Mouse (Mus musculus): ENCODE results near the gene Rfesd.

The Rfesd gene

DNA sequence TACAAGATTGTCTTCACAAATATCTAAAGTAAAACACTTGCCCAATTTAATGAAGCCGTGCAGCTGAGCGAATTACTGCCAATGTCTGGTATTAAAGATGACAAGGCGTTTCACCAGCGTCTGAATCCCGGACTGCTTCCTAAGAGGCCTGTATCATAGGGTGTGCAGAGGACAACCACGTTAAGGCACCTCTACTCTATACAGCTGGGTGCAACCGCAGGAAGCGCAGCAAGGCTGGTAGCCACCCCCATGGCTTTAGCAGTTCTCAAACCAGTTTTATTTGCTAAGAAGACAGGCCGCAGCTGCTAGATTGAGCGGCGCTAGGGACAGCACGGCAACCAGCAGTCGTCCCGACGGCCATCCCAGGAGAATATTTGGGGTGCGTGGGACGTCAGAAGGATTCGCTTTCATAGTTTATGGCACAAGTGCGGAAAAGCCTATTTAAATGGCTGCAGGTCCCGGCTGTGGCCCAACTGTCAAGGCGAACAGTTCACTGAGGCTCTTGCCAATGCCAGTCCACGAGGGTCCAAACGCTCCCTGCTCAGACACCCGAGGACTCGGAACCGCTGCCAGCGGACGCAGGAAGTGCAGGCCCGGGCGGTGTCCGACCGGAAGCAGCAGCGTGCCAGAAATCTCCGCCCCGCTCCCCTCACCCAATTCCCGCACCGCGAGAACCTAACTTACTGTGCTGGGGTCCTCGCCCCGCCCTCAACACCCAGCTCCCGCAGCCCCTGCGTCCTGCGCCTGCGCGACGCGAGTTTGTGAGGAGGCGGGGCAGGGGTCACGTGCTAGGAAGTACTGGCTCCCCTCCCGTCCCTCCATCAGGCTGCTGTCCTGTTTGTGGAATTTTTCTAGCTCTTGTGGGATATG lies at the start of gene Rfesd:
Gene Rfesd, minus strand, starts transcription at position 746 of the 870 bp plus-strand sequence.
- DNase-seq, result peak; percentile 97

DNA sequence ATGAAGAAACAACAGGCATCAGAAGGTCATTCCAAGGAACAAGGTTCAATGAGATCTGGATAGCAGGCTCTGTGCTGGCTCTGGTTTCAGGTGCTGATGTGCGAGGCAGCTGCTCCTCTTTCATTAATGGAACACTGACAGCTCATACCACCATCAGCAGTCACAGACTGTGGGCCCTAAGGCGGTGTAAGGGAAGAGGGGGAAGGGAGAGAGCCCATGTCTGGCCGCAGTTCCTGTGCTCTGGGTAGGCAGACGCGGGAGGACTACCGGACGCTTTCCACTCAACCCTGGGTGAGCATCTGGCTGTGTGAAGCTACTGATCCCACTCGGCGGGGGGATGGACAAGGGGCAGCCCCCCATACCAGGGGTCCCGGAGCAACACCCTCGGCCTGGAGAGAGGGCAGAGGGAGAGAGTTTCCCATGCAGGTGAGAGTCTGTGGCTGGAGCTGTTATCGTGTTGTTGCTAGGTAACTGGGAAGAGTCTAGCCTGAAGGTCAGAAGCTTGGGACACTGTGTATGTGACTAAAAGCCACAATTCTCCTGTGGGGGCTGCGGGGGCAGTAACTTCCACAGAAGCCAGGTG lies 45.9 kb upstream of the Rfesd start:
- DNase-seq, result no peak

- DNase-seq, result no peak
These were observed 45.0 kb upstream of the Rfesd start for GRCm38 (mm10) chr13:76063548-76063947.

- DNase-seq, result no peak
These were observed 44.0 kb upstream of the Rfesd start for GRCm38 (mm10) chr13:76062569-76062968.

GRCm38 (mm10) chr13:76062126-76062525 lies 43.6 kb upstream of the Rfesd start:
- DNase-seq, result no peak

- no peak for DNase-seq
These were observed 41.1 kb upstream of the Rfesd start for GRCm38 (mm10) chr13:76059591-76059990.

DNA sequence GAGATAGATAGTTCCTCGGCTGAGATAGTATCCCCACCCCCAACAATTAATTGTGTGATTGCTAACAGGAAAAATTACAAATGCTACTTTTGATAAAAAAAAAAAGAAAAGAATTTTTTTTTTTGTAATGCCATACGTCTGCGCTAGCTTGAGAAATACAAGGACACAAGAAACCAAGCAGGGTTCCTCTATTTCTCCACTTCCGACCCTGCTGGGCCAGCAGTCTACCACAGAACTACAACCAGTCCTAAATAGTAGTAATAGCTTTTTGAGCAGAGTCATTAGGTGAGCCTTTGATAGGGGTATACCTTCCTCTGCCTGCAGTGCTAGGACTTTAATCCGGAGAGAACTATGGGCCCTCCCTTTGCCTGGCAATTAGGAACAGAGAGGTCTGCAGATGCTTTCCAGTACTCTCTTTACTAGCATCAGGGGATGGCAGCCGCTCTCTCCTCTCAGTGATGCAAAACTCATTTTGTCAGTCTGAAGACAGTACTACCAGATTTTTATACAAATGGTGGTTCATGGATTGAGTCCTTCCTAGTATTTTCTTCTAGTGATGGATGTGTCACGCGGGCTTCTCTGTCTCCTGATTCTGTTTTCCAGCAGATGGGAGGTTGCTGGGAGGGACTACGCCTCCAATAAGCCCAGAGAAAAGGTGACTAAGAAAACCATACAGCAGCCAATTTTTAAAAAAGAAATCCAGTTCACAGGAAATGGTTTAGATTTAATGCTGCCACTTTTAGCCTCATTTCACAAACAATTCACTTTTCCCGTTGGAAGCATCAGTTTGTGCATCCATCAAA lies 38.9 kb upstream of the Rfesd start:
- DNase-seq, result no peak

DNA sequence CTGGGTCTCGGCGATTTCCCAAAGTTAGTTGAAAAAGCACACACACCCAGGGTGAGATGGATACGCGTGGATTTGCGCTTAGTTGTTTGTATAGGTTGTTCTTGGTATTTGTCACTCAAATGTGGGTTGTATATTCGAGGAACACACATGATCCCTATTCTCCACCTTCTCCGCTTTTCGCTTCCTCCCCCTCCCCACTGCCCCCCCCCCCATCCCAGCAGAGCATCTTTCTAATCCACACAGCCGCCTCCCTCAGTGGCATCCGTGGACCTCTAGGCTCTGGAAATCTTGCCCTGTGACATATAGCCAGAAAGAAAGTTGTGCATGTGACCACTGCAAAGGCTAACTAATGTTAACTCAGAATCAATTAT lies 38.4 kb upstream of the Rfesd start, which contains the start of gene Gpr150:
Gene Gpr150, minus strand, starts transcription at position 101 of the 371 bp plus-strand sequence.
- no peak for DNase-seq

DNA sequence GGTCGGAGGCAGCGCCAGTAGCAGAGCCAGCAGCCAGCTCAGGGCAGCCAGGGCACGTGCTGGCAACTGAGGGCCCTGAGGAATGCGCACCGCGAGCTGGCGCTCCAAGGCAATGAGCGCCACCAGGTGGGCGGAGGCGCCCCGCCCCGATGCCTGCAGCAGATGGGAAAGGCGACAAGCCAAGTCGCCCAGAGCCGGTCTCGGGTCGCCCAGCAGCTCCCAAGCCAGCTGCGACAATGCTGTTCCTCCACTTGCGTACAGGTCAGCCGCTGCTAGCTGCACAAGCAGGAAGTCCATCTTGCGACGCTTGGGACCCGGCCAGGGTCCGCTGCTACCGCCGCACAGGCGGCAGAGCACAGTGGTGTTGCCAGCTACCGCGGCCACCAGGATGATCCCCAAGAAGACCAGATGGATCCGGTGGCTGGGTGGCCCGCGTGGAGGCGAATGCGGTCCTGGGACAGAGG lies 37.8 kb upstream of the Rfesd start:
- DNase-seq, result peak; percentile 64

DNA sequence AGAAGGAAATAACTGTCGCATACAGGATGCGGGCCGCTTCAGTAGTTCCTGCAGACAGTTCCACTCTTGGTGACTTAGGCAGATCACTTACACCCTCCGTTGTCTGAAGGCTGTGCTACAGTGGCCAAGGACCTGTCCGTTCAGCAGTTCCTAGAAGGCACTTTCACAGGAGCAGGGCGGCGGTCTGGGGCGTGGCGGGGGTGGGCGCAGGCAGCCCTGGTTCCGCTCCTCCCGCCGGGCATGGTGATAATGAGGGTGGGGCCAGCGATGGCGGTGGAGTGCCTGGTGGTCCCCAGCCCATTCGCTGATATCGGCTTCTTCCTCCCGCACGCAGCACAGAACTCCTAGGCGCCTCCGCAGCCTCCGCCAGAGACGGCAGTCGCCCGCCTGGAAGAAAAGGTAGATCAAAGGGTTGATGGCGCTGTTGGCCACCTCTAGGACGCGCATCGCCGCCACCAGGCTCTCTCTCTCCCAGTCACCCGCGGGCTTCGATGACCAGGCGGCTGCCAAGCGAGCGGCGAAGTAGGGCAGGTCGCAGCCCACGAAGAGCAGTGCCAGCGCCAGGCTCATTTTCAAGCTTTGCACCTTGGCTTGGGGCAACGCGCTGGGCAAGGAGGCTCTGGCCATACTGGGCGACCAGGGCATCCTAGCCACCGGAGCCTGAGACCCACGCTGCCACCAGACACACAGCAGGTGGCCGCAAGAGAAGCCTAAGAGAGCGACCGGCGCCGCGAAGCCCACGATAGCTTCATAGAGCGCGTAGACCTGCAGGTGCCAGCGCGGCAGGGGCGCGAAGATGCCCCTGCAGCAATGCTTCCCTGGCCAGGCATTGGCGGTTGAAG lies 37.1 kb upstream of the Rfesd start:
- DNase-seq, result peak; percentile 42

- DNase-seq, result no peak
These were observed 26.5 kb upstream of the Rfesd start for GRCm38 (mm10) chr13:76044971-76045370.

DNA sequence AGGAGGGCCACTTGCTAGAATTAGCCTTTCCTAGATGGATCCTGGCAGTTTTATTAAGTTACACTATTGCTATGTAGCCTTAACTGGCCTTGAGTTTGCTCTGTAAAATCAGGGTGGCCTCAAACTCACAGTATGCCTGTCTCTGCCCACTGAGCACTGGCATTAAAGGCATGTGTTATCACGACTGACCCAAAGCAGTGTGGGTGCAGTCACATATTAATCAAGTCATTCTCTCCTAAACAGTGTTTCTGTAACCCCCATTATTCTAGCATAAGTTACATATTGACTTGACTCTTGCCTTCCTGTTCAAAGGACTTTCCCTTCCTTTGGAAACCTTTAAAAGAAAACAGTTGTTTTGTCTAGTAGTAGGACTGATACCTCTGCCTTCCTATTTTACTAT lies 23.9 kb upstream of the Rfesd start:
- no peak for DNase-seq

DNA sequence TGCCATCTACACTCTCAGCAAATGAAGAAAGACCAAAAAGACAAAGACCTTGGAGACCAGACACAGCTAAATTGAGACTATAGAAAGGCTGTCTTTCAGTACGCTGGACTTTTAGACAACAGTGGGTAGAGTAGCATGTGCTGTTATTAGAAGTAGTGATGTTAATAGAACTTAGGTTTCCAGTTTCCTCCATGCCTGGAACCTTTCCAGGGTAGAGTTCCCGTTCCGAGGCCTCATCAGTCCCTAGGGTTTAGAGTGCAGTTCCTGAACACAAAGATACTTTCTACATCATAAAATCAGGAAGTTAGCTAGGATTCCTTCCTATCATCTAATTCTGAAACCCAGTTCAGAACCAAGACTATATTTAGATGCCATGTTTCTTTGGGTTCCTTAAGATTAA lies 6.1 kb upstream of the Rfesd start:
- DNase-seq, result no peak

DNA sequence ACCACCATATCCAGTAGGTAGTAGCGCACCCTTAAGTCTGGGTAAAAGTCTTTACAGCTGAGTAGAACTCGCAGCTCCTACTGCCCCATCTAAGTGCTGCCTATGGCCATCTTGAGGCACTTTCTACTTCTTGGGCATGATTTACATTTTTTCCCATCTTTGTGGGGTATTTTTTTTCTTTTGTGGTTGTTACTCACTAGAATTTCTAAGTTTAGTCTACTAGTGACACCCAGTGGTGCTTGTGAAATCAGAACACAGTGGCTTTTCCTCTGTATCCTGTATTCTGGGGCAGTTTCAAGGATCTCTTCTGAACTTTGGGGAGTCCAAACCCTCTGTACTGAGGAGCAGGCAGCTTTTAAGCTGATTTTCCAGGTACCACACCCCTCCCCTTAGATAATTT lies 3.3 kb upstream of the Rfesd start:
- no peak for DNase-seq

DNA sequence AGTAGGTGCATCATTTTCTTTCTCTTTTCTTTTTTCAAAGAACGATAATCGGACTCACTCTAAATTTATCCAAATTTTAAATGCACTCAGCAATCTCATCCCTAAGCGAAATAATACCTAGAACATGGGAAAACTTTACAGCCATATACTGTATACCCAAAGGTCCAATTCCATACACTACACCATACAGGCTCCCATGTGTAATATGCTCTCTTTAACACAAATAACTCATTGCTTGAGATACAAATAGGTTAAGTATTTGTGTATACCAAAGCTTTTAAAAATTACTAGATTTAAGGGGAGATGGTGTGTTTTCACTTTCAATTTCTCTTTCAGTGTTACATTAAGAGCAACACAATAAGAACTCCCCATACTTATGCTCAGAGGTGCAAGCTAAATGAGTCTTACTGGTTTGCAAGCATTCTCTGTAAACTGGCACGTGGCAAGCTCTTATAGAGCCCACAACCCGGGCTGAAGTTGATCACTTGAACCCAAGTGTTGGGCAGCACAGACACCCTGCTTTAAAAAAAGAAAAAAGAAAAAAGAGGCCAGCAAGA lies 403 bp upstream of the Rfesd start:
- DNase-seq, result no peak

GRCm38 (mm10) chr13:76017465-76017864 lies 1.1 kb downstream of the Rfesd start:
- no peak for DNase-seq

- DNase-seq, result no peak
These were observed 4.0 kb downstream of the Rfesd start for GRCm38 (mm10) chr13:76014511-76014910.

- DNase-seq, result no peak
These were observed 15.2 kb downstream of the Rfesd start for GRCm38 (mm10) chr13:76003272-76003671.

GRCm38 (mm10) chr13:75992169-75993028 lies 26.1 kb downstream of the Rfesd start:
- DNase-seq, result no peak

- DNase-seq, result no peak
These were observed 30.4 kb downstream of the Rfesd start for GRCm38 (mm10) chr13:75988096-75988495.

GRCm38 (mm10) chr13:75981901-75982300 lies 36.6 kb downstream of the Rfesd start:
- DNase-seq, result no peak

Data from right cerebral cortex, postnatal 4 days (tissue).